Mouse (Mus musculus) testis, postnatal 10 days (tissue): ENCODE results near the gene Cd99l2.
A peak's percentile ranks its signal among the peaks of the same experiment; 100 is the strongest.
"Not testable (repeated sequence)": the region's sequence is repeated elsewhere in the genome, so short reads cannot be mapped to it uniquely, and the experiment has no call there.

Experiments used
- DNase-seq: peaks from one replicate; pipeline ENCODE4 v3.0.0; 2021; ENCODE audit warnings: low spot score

The Cd99l2 gene

GRCm38 (mm10) chrX:71492634-71493278 is at the start of gene Cd99l2:
Cd99l2 (minus strand) TSS chrX:71492849.
- DNase-seq, result peak; percentile 90

- DNase-seq, result peak; percentile 41
Measured at GRCm38 (mm10) chrX:71540821-71541510, 48.3 kb upstream of the Cd99l2 start.

- DNase-seq, result no peak
Measured at GRCm38 (mm10) chrX:71537791-71538190, 45.1 kb upstream of the Cd99l2 start.

GRCm38 (mm10) chrX:71534102-71534501 is 41.5 kb upstream of the Cd99l2 start:
- DNase-seq, result no peak

- DNase-seq, result no peak
Measured at GRCm38 (mm10) chrX:71532635-71533034, 40.0 kb upstream of the Cd99l2 start.

GRCm38 (mm10) chrX:71528646-71529045 is 36.0 kb upstream of the Cd99l2 start:
- no peak for DNase-seq

GRCm38 (mm10) chrX:71528150-71528549 is 35.5 kb upstream of the Cd99l2 start:
- DNase-seq, result no peak

- no peak for DNase-seq
Measured at GRCm38 (mm10) chrX:71527461-71527860, 34.8 kb upstream of the Cd99l2 start.

- DNase-seq, result no peak
Measured at GRCm38 (mm10) chrX:71525593-71526299, 33.1 kb upstream of the Cd99l2 start.

GRCm38 (mm10) chrX:71524310-71524709 is 31.7 kb upstream of the Cd99l2 start:
- no peak for DNase-seq

- DNase-seq, result no peak
Measured at GRCm38 (mm10) chrX:71522889-71523288, 30.2 kb upstream of the Cd99l2 start.

- DNase-seq, result no peak
Measured at GRCm38 (mm10) chrX:71519252-71519651, 26.6 kb upstream of the Cd99l2 start.

- not testable (repeated sequence) for DNase-seq
Measured at GRCm38 (mm10) chrX:71506591-71506990, 13.9 kb upstream of the Cd99l2 start.

- peak; percentile 42 for DNase-seq
Measured at GRCm38 (mm10) chrX:71493279-71493656, 619 bp upstream of the Cd99l2 start.

GRCm38 (mm10) chrX:71491931-71492633 is 567 bp downstream of the Cd99l2 start:
- no peak for DNase-seq

GRCm38 (mm10) chrX:71489353-71489752 is 3.3 kb downstream of the Cd99l2 start:
- DNase-seq, result no peak

GRCm38 (mm10) chrX:71482244-71482643 is 10.4 kb downstream of the Cd99l2 start:
- no peak for DNase-seq

- no peak for DNase-seq
Measured at GRCm38 (mm10) chrX:71475992-71476391, 16.7 kb downstream of the Cd99l2 start.

- no peak for DNase-seq
Measured at GRCm38 (mm10) chrX:71475497-71475896, 17.2 kb downstream of the Cd99l2 start.

- DNase-seq, result no peak
Measured at GRCm38 (mm10) chrX:71475084-71475483, 17.6 kb downstream of the Cd99l2 start.

GRCm38 (mm10) chrX:71474296-71474956 is 18.2 kb downstream of the Cd99l2 start:
- no peak for DNase-seq
